Mouse (Mus musculus) olfactory bulb, adult 2 months (tissue): ENCODE measurements around the gene Zfp119b. TPM values are rescaled to one million over a fixed set of nuclear protein-coding genes. Genes with fewer than 3 reads are reported as not detected.

Source experiments
- H3K27ac ChIP-seq: fragments of 200-500 bp; 2 replicates; pipeline ENCODE4 v1.5.1; 2012; ENCODE audit warnings: low read depth, low read length; ENCODE audit not compliant: insufficient read depth
- H3K4me1 ChIP-seq: fragments of 200-500 bp; 2 replicates; pipeline ENCODE4 v1.6.1; 2012; ENCODE audit warnings: low read length; ENCODE audit not compliant: control insufficient read depth, insufficient read depth
- H3K4me3 ChIP-seq: fragments of 200-500 bp; 2 replicates; pipeline ENCODE4 v1.5.1; 2012; ENCODE audit warnings: mild to moderate bottlenecking, low read depth, low read length, moderate library complexity; ENCODE audit not compliant: insufficient read depth
- CTCF ChIP-seq: fragments of 200-500 bp; IDR thresholded peaks from 2 replicates; pipeline ENCODE4 v1.5.1; 2012; ENCODE audit warnings: low read depth, mild to moderate bottlenecking, low read length, moderate library complexity; ENCODE audit not compliant: insufficient read depth
- POLR2A ChIP-seq: fragments of 200-500 bp; IDR thresholded peaks from 2 replicates; pipeline ENCODE4 v1.6.1; 2012; ENCODE audit warnings: mild to moderate bottlenecking, low read depth, low read length, moderate library complexity; ENCODE audit not compliant: insufficient read depth
- WGBS: fragments of 180-500 bp; shearing (Covaris S2); methylation state at CpG from one replicate; pipeline ENCODE4 v1.1.7; 2018; 5-methylcytosine and 5-hydroxymethylcytosine counted together
- polyA plus RNA-seq: library from polyadenylated mRNA; stranded (reverse); fragments of >200 nt; gene quantifications from 2 replicates; pipeline ENCODE4 v1.2.4, GENCODE M21; 2012; ENCODE audit warnings: low replicate concordance; ENCODE audit not compliant: missing spikeins, insufficient read depth, insufficient read length

Zfp119b gene
- polyA plus RNA-seq, 1 experiment, result not detected

DNA sequence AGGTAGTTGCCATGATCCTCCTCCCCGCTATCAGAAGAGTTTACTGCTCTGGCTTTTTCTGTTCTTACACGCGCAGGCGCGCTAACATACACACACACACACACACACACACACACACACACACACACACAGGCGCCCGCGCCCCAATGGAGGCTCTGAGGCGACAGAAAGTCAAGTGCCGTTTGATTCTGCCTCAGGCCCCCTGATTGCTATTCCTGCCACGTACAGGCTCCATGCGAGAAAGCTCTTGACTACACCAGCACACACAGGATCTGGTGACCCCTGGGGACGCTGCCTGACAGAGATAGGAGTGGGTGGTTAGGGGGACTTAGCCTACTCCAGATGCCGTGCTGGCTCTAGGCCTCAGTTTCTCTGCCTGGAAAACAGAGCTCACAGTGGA is 20.3 kb upstream of the Zfp119b start:
- no peak for TF ChIP-seq CTCF
- TF ChIP-seq POLR2A, result no peak
- WGBS, result 33% methylated on average over 14 of the region's 14 CpGs
- H3K27ac ChIP-seq, result no peak overlapping the region
- H3K4me1 ChIP-seq, result peaks cover 18% of the 10 kb centered on the region
- H3K4me3 ChIP-seq, result no peak overlapping the region

DNA sequence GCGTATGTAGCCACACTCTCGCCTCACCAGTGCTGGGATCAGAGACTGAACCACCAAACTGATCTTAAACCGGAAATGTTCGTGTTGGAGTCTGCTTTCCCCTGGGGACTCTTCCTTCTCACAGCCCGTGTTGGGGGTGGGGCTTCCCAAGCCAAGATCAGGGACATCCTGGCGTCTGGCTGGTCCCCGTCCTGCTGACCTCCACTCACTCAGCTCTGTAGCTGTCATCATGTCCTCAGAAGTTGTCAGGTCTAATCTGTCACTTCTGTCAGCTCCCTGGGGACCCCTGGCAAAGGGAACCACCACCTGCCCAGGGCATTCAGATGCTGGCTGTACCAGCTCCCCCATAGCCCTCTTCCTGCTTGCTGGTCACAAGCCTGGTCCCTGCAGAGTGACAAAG is 18.9 kb upstream of the Zfp119b start:
- Histone ChIP-seq H3K27ac (no peak overlapping the region), H3K4me1 (peaks cover 19% of the 10 kb centered on the region), H3K4me3 (no peak overlapping the region)
- TF ChIP-seq CTCF (no peak), POLR2A (no peak)
- 77% methylated on average over 7 of the region's 7 CpGs for WGBS

DNA sequence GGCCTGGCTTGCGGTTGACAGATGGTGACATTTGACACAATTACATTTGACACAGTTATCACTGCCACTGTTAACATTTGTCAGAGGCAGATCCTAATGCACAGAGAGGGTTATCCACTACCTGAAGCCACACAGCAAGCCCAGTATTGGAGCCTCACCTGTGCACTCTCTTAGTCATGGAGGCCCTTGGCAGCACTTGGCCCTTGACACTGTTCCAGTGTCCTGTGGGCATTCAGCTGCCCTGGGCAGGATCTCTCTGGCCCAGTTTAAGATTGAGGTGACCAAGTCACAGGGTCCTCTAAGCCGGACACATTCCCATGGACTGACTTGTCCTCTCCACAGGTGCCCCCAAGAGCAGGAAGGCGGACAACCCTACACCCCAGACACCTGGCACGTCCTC is 17.9 kb upstream of the Zfp119b start:
- Histone ChIP-seq H3K27ac (no peak overlapping the region), H3K4me3 (no peak overlapping the region), H3K4me1 (peaks cover 24% of the 10 kb centered on the region)
- TF ChIP-seq CTCF (no peak), POLR2A (no peak)
- 96% methylated on average over 4 of the region's 4 CpGs for WGBS

DNA sequence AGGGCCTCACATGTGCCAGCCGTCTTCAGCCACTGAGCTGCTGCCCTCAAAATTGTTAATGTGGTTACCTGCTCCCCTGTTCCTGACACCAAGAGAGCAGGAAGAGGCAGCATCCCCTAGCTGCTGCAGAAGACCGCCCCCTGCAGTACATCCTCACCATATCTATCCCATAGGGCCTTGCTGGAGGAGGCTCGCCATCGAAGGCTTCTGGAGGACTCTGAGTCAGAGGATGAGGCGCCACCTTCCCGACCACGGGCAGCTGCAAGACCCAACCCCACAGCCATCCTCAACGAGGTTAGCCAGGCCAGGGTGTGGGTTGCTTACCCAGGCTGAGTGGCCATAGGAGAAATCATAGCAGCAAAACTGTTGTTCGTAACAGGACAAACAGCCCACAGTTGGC is 15.7 kb upstream of the Zfp119b start:
- WGBS, result 87% methylated on average over 9 of the region's 9 CpGs
- H3K4me1 ChIP-seq, result peaks cover 12% of the 10 kb centered on the region

DNA sequence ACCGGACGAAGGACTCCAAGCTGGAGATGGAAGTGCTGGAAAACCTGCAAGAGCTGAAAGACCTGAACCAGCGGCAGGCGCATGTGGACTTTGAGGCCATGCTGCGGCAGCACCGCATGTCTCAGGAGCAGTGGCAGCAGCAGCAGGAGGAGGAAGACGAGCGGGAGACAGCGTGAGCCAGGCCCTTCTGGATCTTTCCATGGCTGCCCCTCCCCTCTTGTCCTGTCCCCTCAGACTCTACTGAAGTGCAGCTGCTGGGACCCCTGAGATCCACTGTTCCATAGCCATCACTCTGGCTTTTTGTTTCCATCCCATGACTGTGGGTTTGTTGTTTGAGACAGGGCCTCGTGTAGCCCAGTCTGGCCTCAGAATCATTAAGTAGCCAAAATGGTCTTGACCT is 15.2 kb upstream of the Zfp119b start:
- TF ChIP-seq CTCF (no peak), POLR2A (no peak)
- H3K4me1 ChIP-seq, result peaks cover 11% of the 10 kb centered on the region

More for the DNA sequence above, 15.7 kb upstream of the Zfp119b start:
- Histone ChIP-seq H3K4me3 (no peak overlapping the region), H3K27ac (no peak overlapping the region)
- TF ChIP-seq CTCF (no peak), POLR2A (no peak)

DNA sequence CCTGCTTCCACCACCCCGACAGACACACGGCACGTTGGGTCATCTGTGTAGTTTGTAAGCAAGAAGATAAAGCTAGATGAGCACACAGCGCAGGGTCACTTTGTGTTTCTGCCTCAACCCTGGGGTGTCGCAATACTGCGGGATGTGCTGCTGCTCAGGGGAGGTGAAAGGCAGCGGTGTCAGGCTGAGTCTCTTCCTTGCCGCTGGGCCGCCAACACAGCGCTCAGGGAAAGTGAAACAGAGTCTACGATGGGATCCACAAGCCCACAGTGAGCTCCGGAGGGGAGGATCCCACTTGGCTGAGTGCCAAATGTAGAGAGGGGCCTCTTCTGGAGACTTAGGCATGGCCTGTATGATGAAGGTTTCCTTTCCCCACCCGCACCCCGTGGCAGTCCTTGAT is 13.9 kb upstream of the Zfp119b start:
- Histone ChIP-seq H3K4me1 (peaks cover 13% of the 10 kb centered on the region), H3K27ac (no peak overlapping the region), H3K4me3 (no peak overlapping the region)
- WGBS, result 88% methylated on average over 14 of the region's 14 CpGs
- TF ChIP-seq CTCF, result no peak
- TF ChIP-seq POLR2A, result no peak

More for the DNA sequence above, 15.2 kb upstream of the Zfp119b start:
- WGBS, result 94% methylated on average over 10 of the region's 10 CpGs
- H3K27ac ChIP-seq, result no peak overlapping the region
- H3K4me3 ChIP-seq, result no peak overlapping the region

DNA sequence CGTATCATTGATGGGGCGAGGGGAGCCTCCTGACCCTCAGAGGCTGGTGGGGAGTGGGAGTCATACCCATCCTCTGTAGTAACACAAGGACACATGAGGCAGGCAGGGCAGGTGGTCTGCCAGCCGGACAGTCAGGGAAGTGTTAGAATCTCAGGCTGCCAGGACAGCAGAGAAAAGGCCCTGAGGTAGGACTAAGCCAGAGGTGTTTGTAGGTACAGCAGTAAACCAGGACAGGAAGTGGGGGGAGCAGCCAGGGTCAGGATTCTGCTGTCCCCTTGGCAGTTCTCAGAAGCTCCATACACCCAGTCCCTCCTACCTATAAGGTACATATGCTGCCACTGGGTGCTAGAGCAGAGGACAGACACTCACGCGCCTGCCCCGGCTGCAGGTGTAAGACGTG is 12.3 kb upstream of the Zfp119b start:
- 98% methylated on average over 7 of the region's 7 CpGs for WGBS
- no peak overlapping the region for H3K4me3 ChIP-seq
- peaks cover 16% of the 10 kb centered on the region for H3K4me1 ChIP-seq
- TF ChIP-seq CTCF (no peak), POLR2A (no peak)
- H3K27ac ChIP-seq, result no peak overlapping the region

DNA sequence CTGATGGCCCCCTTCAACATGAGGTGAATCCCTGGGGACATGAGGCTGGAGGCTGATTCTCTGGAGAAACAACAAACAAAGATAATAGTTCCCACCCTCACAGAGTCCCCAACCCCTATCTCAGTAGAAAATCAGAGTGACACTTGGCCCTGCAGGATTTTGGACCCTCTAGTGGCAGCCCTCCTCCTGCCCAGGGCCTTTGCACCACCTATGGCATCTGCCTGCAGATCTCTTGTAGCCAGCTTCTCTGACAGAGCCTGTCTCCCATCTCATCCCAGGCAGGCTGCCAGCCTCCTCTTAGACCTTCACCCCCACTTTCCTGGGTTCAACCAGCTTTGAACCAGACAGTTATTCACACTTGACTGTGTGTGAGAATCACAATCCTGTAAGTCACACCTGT is 11.5 kb upstream of the Zfp119b start:
- H3K4me3 ChIP-seq, result no peak overlapping the region

DNA sequence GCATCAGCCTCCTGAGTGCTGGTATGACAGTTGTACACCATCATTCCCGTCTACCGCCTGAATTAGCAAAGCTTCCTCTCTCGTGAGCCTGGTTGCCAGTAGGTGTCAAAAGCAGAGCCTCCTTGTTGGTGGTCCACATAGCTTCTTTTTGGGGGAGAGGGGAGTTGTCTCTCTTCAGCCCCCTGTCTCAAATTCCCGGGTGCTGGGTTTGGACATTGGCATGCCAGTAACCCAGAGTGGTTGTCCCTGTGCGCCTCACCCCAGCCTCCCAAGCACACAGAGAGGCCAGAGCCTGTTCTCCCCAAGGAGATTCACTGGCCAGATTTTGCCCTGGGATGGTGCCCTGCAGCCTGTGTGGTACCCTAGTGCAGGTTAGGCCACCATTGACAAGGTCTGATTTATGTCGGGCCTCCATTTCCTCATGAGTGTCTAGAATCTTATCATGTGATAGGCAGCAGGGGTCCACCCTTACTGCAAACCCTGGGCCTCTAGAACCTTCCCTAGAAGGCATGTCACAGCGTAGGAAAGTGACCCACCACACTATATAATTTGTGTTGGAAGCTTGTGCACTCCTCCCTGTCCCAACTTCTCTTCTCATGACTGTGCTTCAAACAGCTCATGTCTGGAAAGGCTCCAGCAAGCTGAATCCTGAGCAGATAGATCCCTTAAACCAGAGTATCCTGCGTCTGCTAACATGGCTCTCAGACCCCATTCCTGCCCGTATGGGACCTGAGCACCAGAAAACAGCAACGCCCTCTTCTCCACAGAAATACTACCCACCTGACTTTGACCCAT is 10.8 kb upstream of the Zfp119b start:
- 73% methylated on average over 10 of the region's 10 CpGs for WGBS
- Histone ChIP-seq H3K27ac (no peak overlapping the region), H3K4me1 (peaks cover 23% of the 10 kb centered on the region), H3K4me3 (no peak overlapping the region)
- TF ChIP-seq POLR2A (no peak), CTCF (no peak)

More for the DNA sequence above, 11.5 kb upstream of the Zfp119b start:
- H3K27ac ChIP-seq, result no peak overlapping the region
- H3K4me1 ChIP-seq, result peaks cover 23% of the 10 kb centered on the region
- no peak for TF ChIP-seq POLR2A
- no peak for TF ChIP-seq CTCF
